Mouse (Mus musculus): ENCODE measurements around the gene Apbb1. TPM values are rescaled to one million over a fixed set of nuclear protein-coding genes. Genes with fewer than 3 reads are reported as not detected.

The Apbb1 gene
- polyA plus RNA-seq, 1 experiment = 16.0 TPM

DNA sequence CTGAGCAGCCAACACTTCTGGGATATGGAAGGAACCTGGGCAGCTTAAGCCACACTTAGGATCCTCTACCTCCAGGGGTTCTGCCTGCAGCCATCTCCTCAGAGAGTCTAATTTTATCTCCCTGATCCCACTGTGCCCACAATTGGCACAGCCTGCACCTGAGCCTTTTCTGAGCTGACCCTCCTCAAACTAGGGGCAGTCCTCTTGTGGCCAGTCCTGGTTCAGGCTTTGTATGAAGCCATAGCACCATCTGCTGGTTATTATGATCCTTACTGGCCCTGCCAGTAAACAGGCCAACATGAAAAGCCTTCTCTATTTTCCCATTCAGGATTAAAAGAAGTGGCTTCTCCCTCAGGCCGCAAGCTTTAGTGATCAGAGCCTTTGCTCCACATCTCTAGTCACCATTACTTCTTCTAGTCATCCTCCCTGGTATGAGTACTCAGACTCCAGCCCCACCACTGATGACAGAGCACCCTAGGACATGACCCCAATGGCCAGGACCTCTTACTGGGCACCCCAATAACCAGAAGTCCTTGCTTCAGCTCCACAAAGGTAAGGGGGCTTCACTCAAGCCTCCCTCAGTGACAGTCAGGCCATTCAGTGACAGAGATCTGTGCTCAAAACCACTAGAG, 54.0 kb downstream of the Apbb1 start:
- Histone ChIP-seq H3K4me3 (ENCODE audit: low read depth, low read length) (no peak overlapping the region), H3K9me3 (replicated peaks; ENCODE audit: control insufficient read depth, insufficient read depth, low read length, poor library complexity, severe bottlenecking) (no peaks in the 10 kb centered on the region)

DNA sequence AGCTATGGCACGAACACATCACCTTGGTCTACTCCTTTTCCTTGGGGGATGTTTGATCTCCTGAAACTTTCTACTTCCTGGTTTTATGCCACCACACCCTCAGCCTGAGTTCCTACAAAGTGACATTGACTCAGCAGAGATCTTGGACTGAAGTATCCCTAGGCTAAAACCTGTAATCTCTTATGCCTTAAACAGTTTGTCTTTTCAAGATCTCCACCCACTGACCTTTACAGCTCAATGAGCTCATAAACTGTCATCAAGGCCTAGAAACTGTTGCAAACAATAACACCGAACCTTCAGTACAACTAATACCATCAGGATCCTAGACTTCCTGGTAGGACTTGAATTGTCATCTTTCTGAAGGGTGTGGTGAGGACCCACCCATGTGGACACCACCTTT, 57.2 kb downstream of the Apbb1 start:
- Histone ChIP-seq H3K9me3 (replicated peaks; ENCODE audit: control insufficient read depth, insufficient read depth, low read length, poor library complexity, severe bottlenecking) (no peaks in the 10 kb centered on the region), H3K9ac (ENCODE audit: low read depth, poor library complexity, severe bottlenecking) (no peak overlapping the region), H3K4me1 (ENCODE audit: control insufficient read depth, insufficient read depth, low read length) (no peaks in the 10 kb centered on the region), H3K4me3 (ENCODE audit: low read depth, low read length) (no peak overlapping the region), H3K27ac (ENCODE audit: insufficient read depth, low read length) (no peak overlapping the region), H3K27me3 (ENCODE audit: control insufficient read depth, insufficient read depth, low read length, poor library complexity, severe bottlenecking) (no peaks in the 10 kb centered on the region), H3K36me3 (ENCODE audit: control insufficient read depth, insufficient read depth, low read length, poor library complexity, severe bottlenecking) (no peaks in the 10 kb centered on the region)
- no peak for TF ChIP-seq EP300 (IDR thresholded peaks at IDR 0.05; ENCODE audit: insufficient read depth, low read depth, low read length)
- no peak for TF ChIP-seq POLR2A (IDR thresholded peaks at IDR 0.05; ENCODE audit: insufficient read depth, low read length)
- TF ChIP-seq CTCF (IDR thresholded peaks at IDR 0.05; ENCODE audit: low read depth, low read length) = no peak

More for the DNA sequence above, 54.0 kb downstream of the Apbb1 start:
- Histone ChIP-seq H3K27me3 (ENCODE audit: control insufficient read depth, insufficient read depth, low read length, poor library complexity, severe bottlenecking) (no peaks in the 10 kb centered on the region), H3K27ac (ENCODE audit: insufficient read depth, low read length) (no peak overlapping the region), H3K36me3 (ENCODE audit: control insufficient read depth, insufficient read depth, low read length, poor library complexity, severe bottlenecking) (no peaks in the 10 kb centered on the region), H3K9ac (ENCODE audit: low read depth, poor library complexity, severe bottlenecking) (no peak overlapping the region), H3K4me1 (ENCODE audit: control insufficient read depth, insufficient read depth, low read length) (no peaks in the 10 kb centered on the region)
- TF ChIP-seq POLR2A (IDR thresholded peaks at IDR 0.05; ENCODE audit: insufficient read depth, low read length) (no peak), CTCF (IDR thresholded peaks at IDR 0.05; ENCODE audit: low read depth, low read length) (peak; percentile 35)

DNA sequence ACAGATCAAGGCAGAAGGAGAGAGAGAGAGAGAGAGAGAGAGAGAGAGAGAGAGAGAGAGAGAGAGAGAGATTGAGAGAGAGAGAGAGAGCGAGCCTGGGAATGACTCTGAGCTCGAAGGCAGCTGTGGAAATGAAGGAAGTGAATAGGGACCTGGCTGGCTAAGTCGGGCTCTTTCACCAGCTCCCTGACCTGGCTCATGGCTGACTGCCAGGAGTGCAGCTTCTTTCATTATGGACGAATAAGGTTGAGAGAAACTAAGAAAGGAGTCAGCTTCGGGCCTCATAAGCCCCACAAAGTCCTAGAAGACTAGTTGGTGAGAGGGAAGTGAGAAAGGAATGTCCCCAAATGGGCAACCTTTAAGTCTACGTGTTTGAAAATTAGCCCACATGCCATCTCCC, 61.3 kb downstream of the Apbb1 start:
- no peak overlapping the region for H3K27ac ChIP-seq (ENCODE audit: insufficient read depth, low read length)
- TF ChIP-seq EP300 (IDR thresholded peaks at IDR 0.05; ENCODE audit: insufficient read depth, low read depth, low read length) (no peak), CTCF (IDR thresholded peaks at IDR 0.05; ENCODE audit: low read depth, low read length) (no peak), POLR2A (IDR thresholded peaks at IDR 0.05; ENCODE audit: insufficient read depth, low read length) (no peak)
- no peaks in the 10 kb centered on the region for H3K36me3 ChIP-seq (ENCODE audit: control insufficient read depth, insufficient read depth, low read length, poor library complexity, severe bottlenecking)
- no peak overlapping the region for H3K9ac ChIP-seq (ENCODE audit: low read depth, poor library complexity, severe bottlenecking)
- H3K27me3 ChIP-seq (ENCODE audit: control insufficient read depth, insufficient read depth, low read length, poor library complexity, severe bottlenecking) = no peaks in the 10 kb centered on the region
- no peaks in the 10 kb centered on the region for H3K4me1 ChIP-seq (ENCODE audit: control insufficient read depth, insufficient read depth, low read length)
- no peaks in the 10 kb centered on the region for H3K9me3 ChIP-seq (replicated peaks; ENCODE audit: control insufficient read depth, insufficient read depth, low read length, poor library complexity, severe bottlenecking)
- no peak overlapping the region for H3K4me3 ChIP-seq (ENCODE audit: low read depth, low read length)

DNA sequence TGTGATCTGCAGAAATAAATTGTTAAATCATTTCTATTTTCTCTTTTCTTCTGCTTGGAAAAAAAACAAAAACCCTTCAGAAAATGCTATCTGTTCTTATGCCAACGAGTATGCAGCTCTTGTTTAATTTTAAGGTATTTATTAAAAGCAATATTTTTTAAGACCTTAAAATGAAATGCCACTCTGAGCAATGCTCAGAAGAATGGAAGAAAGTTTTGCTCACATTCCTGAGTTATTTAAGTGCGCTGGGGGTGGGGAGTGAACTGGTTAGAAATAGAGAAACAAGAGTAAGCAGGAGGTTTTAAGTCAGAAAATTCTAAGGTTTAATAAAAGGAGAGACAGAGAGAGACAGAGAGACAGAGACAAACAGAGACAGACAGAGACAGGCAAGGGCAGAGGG, 61.7 kb downstream of the Apbb1 start:
- Histone ChIP-seq H3K27me3 (ENCODE audit: control insufficient read depth, insufficient read depth, low read length, poor library complexity, severe bottlenecking) (no peaks in the 10 kb centered on the region), H3K4me1 (ENCODE audit: control insufficient read depth, insufficient read depth, low read length) (no peaks in the 10 kb centered on the region), H3K27ac (ENCODE audit: insufficient read depth, low read length) (no peak overlapping the region), H3K36me3 (ENCODE audit: control insufficient read depth, insufficient read depth, low read length, poor library complexity, severe bottlenecking) (no peaks in the 10 kb centered on the region), H3K4me3 (ENCODE audit: low read depth, low read length) (no peak overlapping the region), H3K9ac (ENCODE audit: low read depth, poor library complexity, severe bottlenecking) (no peak overlapping the region), H3K9me3 (replicated peaks; ENCODE audit: control insufficient read depth, insufficient read depth, low read length, poor library complexity, severe bottlenecking) (no peaks in the 10 kb centered on the region)
- TF ChIP-seq POLR2A (IDR thresholded peaks at IDR 0.05; ENCODE audit: insufficient read depth, low read length) = no peak
- no peak for TF ChIP-seq EP300 (IDR thresholded peaks at IDR 0.05; ENCODE audit: insufficient read depth, low read depth, low read length)
- TF ChIP-seq CTCF (IDR thresholded peaks at IDR 0.05; ENCODE audit: low read depth, low read length) = no peak

DNA sequence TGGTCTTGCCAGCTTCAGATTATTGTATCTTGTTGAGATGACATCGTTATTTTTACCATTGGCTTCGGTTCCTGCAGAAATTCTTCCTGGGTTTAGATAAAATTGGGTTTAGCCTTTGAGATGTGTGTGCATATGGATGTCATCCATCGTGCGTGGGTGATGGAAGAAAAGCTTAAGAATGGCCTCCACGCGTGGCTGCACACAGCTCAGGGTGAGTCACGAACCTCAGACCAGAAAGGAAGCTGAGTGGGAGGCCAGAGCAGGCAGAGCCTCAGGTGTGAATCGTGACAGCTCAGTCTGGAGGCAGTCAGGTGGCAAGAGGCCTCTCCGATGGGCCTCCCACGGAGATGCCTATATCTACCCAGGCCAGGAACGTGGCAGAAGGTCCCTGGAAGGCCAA, 62.1 kb downstream of the Apbb1 start:
- Histone ChIP-seq H3K9ac (ENCODE audit: low read depth, poor library complexity, severe bottlenecking) (no peak overlapping the region), H3K27ac (ENCODE audit: insufficient read depth, low read length) (no peak overlapping the region), H3K4me1 (ENCODE audit: control insufficient read depth, insufficient read depth, low read length) (no peaks in the 10 kb centered on the region), H3K4me3 (ENCODE audit: low read depth, low read length) (no peak overlapping the region), H3K9me3 (replicated peaks; ENCODE audit: control insufficient read depth, insufficient read depth, low read length, poor library complexity, severe bottlenecking) (no peaks in the 10 kb centered on the region), H3K36me3 (ENCODE audit: control insufficient read depth, insufficient read depth, low read length, poor library complexity, severe bottlenecking) (no peaks in the 10 kb centered on the region), H3K27me3 (ENCODE audit: control insufficient read depth, insufficient read depth, low read length, poor library complexity, severe bottlenecking) (no peaks in the 10 kb centered on the region)
- no peak for TF ChIP-seq POLR2A (IDR thresholded peaks at IDR 0.05; ENCODE audit: insufficient read depth, low read length)
- no peak for TF ChIP-seq CTCF (IDR thresholded peaks at IDR 0.05; ENCODE audit: low read depth, low read length)
- TF ChIP-seq EP300 (IDR thresholded peaks at IDR 0.05; ENCODE audit: insufficient read depth, low read depth, low read length) = no peak

DNA sequence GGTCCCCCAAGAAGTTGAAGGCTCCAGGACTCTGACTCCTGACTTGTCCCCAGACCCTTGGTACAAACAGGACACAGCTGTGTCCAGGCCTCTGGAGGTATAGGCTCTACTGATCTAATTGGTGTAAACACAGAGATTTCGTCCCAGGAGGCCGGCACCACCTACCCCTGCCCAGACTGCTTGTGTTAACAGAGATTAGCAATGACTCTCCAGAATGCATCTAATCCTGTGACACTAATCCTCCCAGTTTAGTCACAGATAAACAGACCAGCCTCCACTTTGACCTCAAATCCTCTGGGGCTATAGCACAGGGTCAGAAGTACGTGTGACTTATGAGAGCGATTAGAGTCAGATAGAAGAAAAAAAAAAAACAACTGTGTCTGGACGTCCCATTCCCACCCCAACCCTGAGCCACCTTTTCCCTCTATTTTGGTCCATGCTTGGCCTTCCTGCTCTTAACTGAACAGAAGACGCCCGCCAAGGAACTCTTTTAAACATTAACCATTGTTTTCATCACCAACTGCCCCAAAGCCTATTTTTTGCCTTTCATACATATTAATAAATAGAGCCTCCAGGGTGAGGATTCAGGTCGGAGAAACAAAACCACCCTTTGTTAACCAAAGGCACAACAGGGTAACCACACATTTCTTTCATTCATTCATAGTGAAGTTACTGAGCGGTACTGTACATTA, 64.6 kb downstream of the Apbb1 start:
- Histone ChIP-seq H3K4me3 (ENCODE audit: low read depth, low read length) (no peak overlapping the region), H3K27ac (ENCODE audit: insufficient read depth, low read length) (no peak overlapping the region), H3K27me3 (ENCODE audit: control insufficient read depth, insufficient read depth, low read length, poor library complexity, severe bottlenecking) (no peaks in the 10 kb centered on the region), H3K9ac (ENCODE audit: low read depth, poor library complexity, severe bottlenecking) (no peak overlapping the region), H3K4me1 (ENCODE audit: control insufficient read depth, insufficient read depth, low read length) (no peaks in the 10 kb centered on the region), H3K36me3 (ENCODE audit: control insufficient read depth, insufficient read depth, low read length, poor library complexity, severe bottlenecking) (no peaks in the 10 kb centered on the region), H3K9me3 (replicated peaks; ENCODE audit: control insufficient read depth, insufficient read depth, low read length, poor library complexity, severe bottlenecking) (no peaks in the 10 kb centered on the region)
- TF ChIP-seq EP300 (IDR thresholded peaks at IDR 0.05; ENCODE audit: insufficient read depth, low read depth, low read length) (no peak), CTCF (IDR thresholded peaks at IDR 0.05; ENCODE audit: low read depth, low read length) (no peak)

Data from ES-Bruce4 (cell line).